ENCODE assay signal across 7 mouse cellular contexts in genomic region chr1:178368121-178368520, GRCm38 (mm10). TPM values are rescaled to one million over a fixed set of nuclear protein-coding genes. Genes with fewer than 3 reads are reported as not detected.
DNase-seq lines count a peak whose midpoint lies in the region; ATAC-seq and TF ChIP-seq lines count a peak whose summit lies in the region.

No protein-coding gene starts in this region.

- ATAC-seq in kidney, embryonic 15.5 days (replicated peaks; ENCODE audit: low FRiP score) = no peak
- no peak for ATAC-seq in forebrain, postnatal 0 days
- no peak for ATAC-seq in frontal cortex, adult (ENCODE audit: low TSS enrichment)

- peak overlapping the region; percentile 81; the same call in 1 of the 2 replicates for H3K27ac ChIP-seq in kidney, embryonic 15.5 days
- peak overlapping the region; percentile 77; the same call in 1 of the 2 replicates for H3K27ac ChIP-seq in forebrain, postnatal 0 days (ENCODE audit: low read depth, low read length)
- H3K27ac ChIP-seq in macrophage = peak overlapping the region; percentile 83

- no peak overlapping the region for H3K4me3 ChIP-seq in kidney, embryonic 15.5 days (replicated peaks)
- no peak overlapping the region for H3K4me3 ChIP-seq in forebrain, postnatal 0 days (ENCODE audit: low read depth, low read length)
- H3K4me3 ChIP-seq in macrophage (ENCODE audit: inconsistent target) = no peak overlapping the region

- DNase-seq in kidney, postnatal 4 days = no peak
- DNase-seq in adrenal gland, postnatal 10 days = peak; percentile 64
- DNase-seq in forebrain, postnatal 0 days = no peak
- DNase-seq in retina, postnatal 1 day = no peak

- peaks cover 20% of the 10 kb centered on the region for H3K4me1 ChIP-seq in kidney, embryonic 15.5 days
- no peaks in the 10 kb centered on the region for H3K4me1 ChIP-seq in forebrain, postnatal 0 days (ENCODE audit: insufficient read depth)

- no peak for TF ChIP-seq CTCF in forebrain, postnatal 0 days (IDR thresholded peaks at IDR 0.05; ENCODE audit: low read depth)

- no peaks in the 10 kb centered on the region for H3K36me3 ChIP-seq in kidney, embryonic 15.5 days
- no peaks in the 10 kb centered on the region for H3K36me3 ChIP-seq in forebrain, postnatal 0 days (ENCODE audit: insufficient read depth)
- no peaks in the 10 kb centered on the region for H3K36me3 ChIP-seq in macrophage (ENCODE audit: inconsistent target)

- no peaks in the 10 kb centered on the region for H3K27me3 ChIP-seq in kidney, embryonic 15.5 days
- no peaks in the 10 kb centered on the region for H3K27me3 ChIP-seq in forebrain, postnatal 0 days (ENCODE audit: insufficient read depth, low read length)

- H3K79me2 ChIP-seq in macrophage (ENCODE audit: inconsistent target) = no peaks in the 10 kb centered on the region

- peak overlapping the region; percentile 64; the same call in 1 of the 2 replicates for H3K4me2 ChIP-seq in kidney, embryonic 15.5 days
- H3K4me2 ChIP-seq in forebrain, postnatal 0 days (ENCODE audit: low read depth) = no peak overlapping the region

- WGBS in kidney, embryonic 15.5 days = 42% methylated on average over 6 of the region's 6 CpGs
- 76% methylated on average over 6 of the region's 6 CpGs for WGBS in forebrain, postnatal 0 days
- 99% methylated on average over 6 of the region's 6 CpGs for WGBS in macrophage (ENCODE audit: missing documents)

- no peaks in the 10 kb centered on the region for H3K9me3 ChIP-seq in kidney, embryonic 15.5 days (replicated peaks)
- no peaks in the 10 kb centered on the region for H3K9me3 ChIP-seq in forebrain, postnatal 0 days (ENCODE audit: low read length)

- peak overlapping the region; percentile 48; the same call in 1 of the 2 replicates for H3K9ac ChIP-seq in kidney, embryonic 15.5 days
- no peak overlapping the region for H3K9ac ChIP-seq in forebrain, postnatal 0 days

RNA-seq across cellular contexts. Expression of gene Hnrnpu, which starts 30.5 kb away (rescaled TPM):
- polyA plus RNA-seq in kidney, embryonic 15.5 days (2015; fragmentation: Nextera tagmentation; extraction: Ambion mirVana) = 403 and 407 TPM in 2 replicates
- total RNA-seq in adrenal gland, postnatal 10 days (2021) = 100 to 1,000 TPM; 328 to 391 TPM
- total RNA-seq in forebrain, postnatal 0 days (2014; rRNA removed) = 245 and 299 TPM in 2 replicates
- 187 and 229 TPM in 2 replicates for polyA plus RNA-seq in forebrain, postnatal 0 days (2015; fragmentation: Nextera tagmentation; extraction: Ambion mirVana)
- total RNA-seq in macrophage (2018; cell fraction: chromatin; rRNA removed) = 1,000 to 10,000 TPM in 7 of 26 experiments, 100 to 1,000 TPM in 19; 385 to 1,117 (median 874) TPM
- total RNA-seq in macrophage (2018; cell fraction: cytosol; rRNA removed) = 100 to 1,000 TPM; 206 to 314 (median 259) TPM
- total RNA-seq in macrophage (2018; cell fraction: nucleus; rRNA removed) = 100 to 1,000 TPM; 322 to 777 (median 453) TPM
- 232 to 437 TPM (median 252 TPM) in 3 replicates for polyA plus RNA-seq in macrophage (2018)

RNA-seq across cellular contexts. Expression of gene Efcab2, which starts 37.8 kb away (rescaled TPM):
- polyA plus RNA-seq in kidney, embryonic 15.5 days (2015; fragmentation: Nextera tagmentation; extraction: Ambion mirVana) = 6.2 and 6.4 TPM in 2 replicates
- 1 to 10 TPM; 2.8 to 4.6 TPM for total RNA-seq in adrenal gland, postnatal 10 days (2021)
- 4.3 and 7.0 TPM in 2 replicates for total RNA-seq in forebrain, postnatal 0 days (2014; rRNA removed)
- 4.5 and 8.6 TPM in 2 replicates for polyA plus RNA-seq in forebrain, postnatal 0 days (2015; fragmentation: Nextera tagmentation; extraction: Ambion mirVana)
- 1 to 10 TPM in 22 of 26 experiments, under 1 TPM in 4; 0.34 to 6.8 (median 3.0) TPM for total RNA-seq in macrophage (2018; cell fraction: chromatin; rRNA removed)
- 1 to 10 TPM; 1.1 to 2.3 (median 1.7) TPM for total RNA-seq in macrophage (2018; cell fraction: cytosol; rRNA removed)
- 1 to 10 TPM in 22 of 26 experiments, under 1 TPM in 4; 0.63 to 6.0 (median 2.1) TPM for total RNA-seq in macrophage (2018; cell fraction: nucleus; rRNA removed)
- 1.7 to 3.6 TPM (median 2.0 TPM) in 3 replicates for polyA plus RNA-seq in macrophage (2018)

RNA-seq across cellular contexts. Expression of gene Cox20, which starts 49.2 kb away (rescaled TPM):
- polyA plus RNA-seq in kidney, embryonic 15.5 days (2015; fragmentation: Nextera tagmentation; extraction: Ambion mirVana) = 139 and 149 TPM in 2 replicates
- total RNA-seq in adrenal gland, postnatal 10 days (2021) = 10 to 100 TPM; 78.7 to 88.8 TPM
- total RNA-seq in forebrain, postnatal 0 days (2014; rRNA removed) = 46.3 and 54.9 TPM in 2 replicates
- 111 and 144 TPM in 2 replicates for polyA plus RNA-seq in forebrain, postnatal 0 days (2015; fragmentation: Nextera tagmentation; extraction: Ambion mirVana)
- total RNA-seq in macrophage (2018; cell fraction: chromatin; rRNA removed) = 10 to 100 TPM; 16.8 to 61.0 (median 32.9) TPM
- 10 to 100 TPM; 34.3 to 81.9 (median 59.2) TPM for total RNA-seq in macrophage (2018; cell fraction: cytosol; rRNA removed)
- 10 to 100 TPM; 16.1 to 88.2 (median 31.3) TPM for total RNA-seq in macrophage (2018; cell fraction: nucleus; rRNA removed)
- 51.8 to 122 TPM (median 57.3 TPM) in 3 replicates for polyA plus RNA-seq in macrophage (2018)
